Mouse (Mus musculus) cerebellum, adult 9-10 months (tissue): ENCODE data around the gene Dlat.
"Not testable (repeated sequence)": the region's sequence is repeated elsewhere in the genome, so short reads cannot be mapped to it uniquely, and the experiment has no call there.

ENCODE experiments used
- DNase-seq: peaks from one replicate; pipeline ENCODE4 v3.0.0; 2022

Gene Dlat

DNA sequence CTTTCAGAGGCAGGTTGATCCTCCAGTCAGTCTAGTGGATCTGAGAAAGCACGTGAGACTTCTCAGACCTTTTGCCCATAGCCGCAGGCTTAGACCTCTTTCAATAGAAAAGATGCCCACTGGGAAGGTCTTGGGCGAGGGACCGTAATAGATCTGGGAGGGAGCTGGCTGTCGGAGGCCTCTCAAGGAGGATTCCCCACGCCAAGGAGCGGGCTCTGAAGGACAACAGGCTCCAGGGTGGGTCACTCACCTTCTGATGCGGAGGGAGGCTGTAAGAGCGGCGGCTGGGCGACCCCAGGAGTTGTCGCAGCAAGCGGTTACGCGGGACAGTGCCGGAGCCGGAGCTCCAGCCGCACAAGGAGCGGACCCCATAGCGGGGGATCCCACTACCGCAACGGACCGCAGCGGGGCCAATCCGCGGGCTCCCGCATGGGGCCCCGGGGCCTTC, 615 bp downstream of the Dlat start:
- no peak for DNase-seq

DNA sequence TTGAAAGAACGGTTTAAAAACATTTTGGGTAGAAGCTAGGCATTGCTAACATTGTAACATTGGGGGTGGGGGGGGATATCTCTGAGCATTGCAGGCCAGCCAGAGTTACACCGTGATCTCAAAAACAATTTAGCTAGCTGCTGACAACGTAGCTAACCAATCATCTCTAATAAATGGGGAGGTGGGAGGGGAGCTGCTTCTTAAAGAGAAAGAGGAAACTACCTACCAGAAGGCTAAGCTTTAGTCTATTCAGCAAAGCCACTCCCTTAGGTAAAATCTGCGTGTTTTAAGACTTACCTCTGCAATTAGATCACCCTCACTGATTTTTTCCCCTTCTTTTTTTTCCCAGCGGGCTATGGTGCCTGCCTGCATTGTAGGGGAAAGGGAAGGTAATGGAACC, 1.2 kb downstream of the Dlat start:
- DNase-seq: no peak

DNA sequence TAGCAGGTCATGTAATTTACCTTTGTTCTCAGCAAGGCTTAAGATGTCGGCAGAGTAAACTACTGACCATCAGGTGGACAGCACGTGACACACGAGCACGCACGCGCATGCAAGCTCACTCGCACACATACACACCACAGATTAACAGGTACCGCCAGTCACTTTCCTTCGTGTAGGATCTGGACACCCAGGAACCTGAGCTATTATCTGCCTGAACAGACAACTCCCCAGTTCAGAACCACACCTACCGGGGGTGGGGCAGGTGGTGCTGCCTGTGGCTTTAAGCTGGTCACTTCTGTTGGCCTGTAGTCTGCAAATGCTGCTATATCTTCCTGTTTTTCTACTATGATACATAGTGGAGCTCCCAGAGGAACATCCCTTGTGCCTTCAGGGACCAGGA, 9.1 kb downstream of the Dlat start:
- no peak for DNase-seq

DNA sequence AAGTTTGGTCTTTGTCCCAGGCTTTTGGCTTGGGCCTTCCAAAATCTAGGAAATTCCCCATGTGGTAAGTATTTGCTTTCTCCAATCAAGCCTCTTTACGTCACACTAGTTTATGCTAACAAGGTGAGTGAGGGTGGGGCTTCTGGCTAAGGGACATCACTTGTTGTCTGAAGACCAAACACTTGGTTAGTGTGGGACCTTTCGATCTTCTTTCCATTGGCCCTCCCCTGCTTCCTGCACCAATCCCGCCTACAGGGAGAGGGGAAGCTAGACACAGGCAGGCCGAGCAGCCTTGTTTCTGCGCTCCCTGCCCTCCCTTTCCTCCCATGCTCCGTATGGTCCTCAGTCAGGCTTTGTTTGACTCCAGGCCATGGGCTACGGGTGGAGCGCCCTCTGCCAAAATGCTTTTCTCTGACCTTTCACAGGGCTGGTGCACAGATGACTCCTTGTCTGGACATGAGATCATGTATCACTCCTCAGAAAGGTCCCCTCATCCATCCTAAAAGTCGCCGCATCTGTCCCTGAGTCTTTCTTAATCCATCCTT, 12.7 kb downstream of the Dlat start:
- DNase-seq: no peak

DNA sequence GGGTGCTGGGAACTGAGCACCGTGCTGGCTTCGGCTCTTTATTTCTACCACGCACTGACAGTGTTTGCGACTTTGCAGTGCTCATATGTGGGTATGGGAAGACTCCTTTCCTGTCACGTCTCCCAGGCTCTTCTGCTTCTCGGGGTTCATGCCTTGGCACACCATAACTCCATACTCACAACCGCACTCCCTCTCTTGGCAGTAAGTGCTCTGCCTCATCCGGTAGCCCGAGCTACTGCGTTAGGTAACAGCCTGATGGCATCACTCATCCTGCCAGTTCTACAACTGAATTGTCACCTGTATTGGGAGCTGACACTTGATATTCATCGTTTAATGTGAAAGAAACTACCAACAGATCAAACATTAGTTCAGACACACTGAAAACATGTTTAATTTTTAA, 25.3 kb downstream of the Dlat start:
- DNase-seq: no peak

DNA sequence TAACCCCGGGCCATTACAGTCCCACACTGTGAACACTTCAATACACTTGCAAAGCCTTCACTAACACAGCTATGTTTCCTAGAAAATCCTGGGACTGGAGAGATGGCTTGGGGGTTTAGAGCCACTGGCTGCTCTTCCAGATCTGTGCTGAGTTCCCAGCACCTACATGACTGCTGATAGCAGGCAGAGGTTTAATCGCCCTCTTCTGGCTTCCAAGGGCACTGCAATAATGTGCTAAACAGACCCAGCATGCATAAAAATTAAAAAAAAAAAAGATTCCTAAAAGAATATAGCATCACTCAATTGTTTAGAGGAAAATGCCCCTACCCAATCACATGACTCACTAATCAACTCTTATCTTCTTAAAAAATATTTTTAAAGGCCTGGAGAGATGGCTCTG, 26.5 kb downstream of the Dlat start:
- DNase-seq: no peak

DNA sequence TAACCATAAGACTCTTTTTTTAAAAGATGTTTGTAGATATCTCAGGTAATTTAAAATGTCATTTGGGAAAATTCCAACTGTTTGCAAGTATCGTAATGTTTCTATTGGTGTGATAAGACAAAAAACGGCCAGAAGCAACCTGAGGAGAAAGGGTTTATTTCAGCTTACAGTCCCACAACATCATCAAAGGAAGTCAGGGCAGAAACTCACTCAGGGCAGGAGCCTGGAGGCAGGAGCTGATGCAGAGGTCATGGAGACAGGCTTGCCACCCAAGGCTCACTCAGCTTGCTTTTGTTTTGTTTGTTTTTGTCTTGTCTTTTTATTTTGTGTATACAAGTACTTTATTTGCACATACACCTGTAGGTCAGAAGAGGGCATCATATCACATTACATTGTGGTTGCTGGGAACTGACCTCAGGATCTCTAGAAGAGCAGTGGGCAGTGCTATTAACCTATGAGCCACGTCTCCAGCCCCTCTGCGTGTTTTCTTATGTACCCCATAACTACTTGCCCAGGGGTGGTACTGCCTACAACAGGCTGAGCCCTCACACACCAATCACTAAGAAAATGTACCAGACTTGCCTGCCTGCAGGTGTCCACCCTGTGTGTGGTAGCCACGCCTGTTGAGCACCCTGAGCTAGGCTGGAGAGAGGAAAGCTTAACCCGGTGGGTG, 27.4 kb downstream of the Dlat start:
- no peak for DNase-seq

DNA sequence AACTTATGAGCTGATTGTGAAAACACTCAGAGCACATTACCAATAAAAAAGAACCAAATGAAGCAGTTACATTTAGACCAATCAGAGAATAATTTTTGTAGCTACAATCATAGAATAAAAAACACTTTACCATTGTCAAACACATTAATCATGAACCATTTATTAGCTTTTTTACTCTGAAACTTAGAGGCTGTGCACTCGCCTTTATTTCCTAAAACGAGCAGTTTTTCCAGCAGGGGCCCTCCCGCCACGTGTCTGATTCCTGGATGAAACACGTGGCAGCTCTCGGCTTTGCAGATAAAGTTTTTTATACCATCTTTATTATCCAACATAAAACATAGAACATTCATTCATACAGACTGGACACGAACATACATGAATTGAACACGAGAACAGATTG, 28.7 kb downstream of the Dlat start:
- DNase-seq: not testable (repeated sequence)

DNA sequence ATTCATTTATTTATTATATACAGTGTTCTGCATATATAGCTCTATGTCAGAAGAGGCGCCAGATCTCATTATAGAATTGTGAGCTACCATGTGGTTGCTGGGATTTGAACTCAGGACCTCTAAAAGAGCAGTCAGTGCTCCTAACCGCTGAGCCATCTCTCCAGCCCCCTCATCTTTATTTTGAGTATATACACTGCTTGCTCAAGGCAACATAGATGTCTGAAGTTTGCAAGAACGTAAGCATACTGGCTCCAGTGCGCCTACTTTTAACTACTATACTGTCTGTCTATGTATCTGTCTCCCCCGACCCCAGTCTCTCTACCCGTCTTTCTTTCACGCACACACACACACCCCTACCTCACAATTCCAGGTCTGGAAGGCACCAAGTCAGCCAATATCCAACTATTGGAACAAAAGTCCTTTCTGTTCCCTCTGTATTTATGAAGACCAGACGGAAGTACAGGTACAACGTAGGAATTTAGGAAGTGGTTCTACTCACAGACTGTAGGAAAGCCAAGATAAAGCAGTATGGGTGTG, 41.7 kb downstream of the Dlat start:
- no peak for DNase-seq

DNA sequence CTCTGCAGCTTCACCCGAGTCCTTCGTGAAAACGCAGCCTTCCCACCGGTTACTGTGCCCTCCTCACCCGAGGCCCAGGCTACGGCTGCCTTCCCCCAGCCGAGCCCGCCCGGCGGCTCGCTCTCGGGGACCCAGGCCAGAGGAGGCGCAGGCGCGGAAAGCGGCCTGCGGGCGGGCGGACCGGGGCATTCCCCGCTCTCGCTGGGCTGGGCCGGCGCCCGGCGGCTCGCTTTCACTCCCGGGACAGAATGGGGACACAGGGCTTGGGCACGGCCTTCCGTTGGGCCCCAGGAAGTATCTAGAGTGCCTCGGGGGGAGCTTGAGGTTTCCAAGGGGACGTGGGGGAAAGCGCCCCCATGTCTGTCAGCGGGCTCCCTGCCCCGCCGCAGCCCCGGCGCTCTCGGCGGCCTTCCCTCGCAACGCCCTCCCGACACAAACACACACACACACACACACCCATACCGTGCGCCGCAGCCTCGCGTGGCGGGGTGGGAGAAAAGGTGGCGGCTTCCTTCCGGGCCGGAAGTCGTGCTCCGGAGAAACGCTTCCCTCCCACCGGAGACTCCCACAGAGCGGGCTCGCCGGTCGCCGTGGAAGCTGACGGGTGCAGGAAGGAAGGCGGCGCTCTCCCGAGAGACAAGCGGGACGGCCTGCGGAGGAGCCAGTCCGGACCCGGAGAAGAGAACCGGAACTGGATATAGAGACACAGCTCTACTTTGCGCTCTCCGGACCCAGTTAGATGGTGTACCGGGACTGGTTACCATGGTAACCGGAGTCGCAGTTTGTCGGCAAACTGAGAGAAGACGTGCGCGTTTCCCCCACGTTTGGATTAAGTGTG, 42.6 kb downstream of the Dlat start, which contains the start of the genes Pih1d2 and Nkapd1:
Gene Pih1d2, plus strand, starts transcription at position 556 of the 838 bp plus-strand sequence.
Gene Nkapd1, minus strand, starts transcription at position 699 of the 838 bp plus-strand sequence.
- DNase-seq: peak; percentile 93

DNA sequence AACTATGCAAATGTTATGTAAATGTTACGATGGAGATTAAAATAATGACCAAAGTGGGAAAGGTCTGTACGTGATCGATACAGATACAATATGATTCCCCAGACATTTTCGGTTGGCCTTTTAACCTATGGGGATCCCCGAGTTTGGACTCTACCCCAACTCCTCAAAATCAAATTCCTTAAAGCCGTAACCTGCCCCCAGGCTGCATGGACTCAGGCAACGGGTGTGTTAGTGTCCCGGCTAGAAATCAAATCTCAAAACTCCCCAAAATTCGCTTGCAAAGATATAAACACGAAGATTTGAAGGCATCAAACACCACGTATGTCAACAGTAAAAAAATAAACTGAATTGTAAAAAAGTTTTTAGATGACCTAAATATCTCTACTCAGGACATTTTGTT, 43.4 kb downstream of the Dlat start:
- no peak for DNase-seq

DNA sequence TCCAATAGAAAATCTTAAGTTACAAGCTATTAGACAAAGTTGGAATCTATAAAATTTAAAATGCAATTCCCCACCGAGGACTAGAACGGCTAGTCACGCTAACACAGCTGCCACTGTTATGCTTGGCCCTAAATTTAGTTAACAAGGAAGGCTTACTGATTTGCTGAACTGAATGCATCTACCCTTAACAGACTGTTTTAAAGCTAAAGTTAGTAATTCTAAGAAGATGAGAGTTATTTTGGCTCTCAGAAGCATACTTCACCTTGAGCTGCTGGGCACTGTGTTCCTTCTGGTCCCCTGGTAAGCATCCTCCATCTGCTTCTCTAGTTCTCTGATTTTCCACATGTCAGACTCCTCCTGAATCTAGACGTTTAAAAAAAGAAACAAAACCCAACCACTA, 47.5 kb downstream of the Dlat start:
- no peak for DNase-seq

DNA sequence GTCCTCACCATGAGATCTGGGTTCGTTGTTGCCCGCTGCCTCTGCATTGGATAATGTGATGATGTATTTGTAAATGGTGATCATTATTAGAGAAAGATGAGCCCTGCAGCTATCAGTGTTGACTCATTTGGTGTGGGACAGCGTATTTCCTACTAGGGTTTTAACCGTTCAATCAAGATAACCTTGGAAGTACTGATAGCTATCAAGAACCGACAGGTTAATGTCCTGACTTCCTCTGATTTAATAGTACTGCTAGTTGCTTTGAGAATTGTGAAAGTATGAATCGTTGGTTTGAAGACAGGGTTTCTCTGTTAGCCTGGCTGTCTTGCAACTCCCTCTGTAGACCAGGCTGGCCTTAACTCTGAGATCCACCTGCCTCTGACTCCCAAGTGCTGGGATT, 55.2 kb downstream of the Dlat start:
- DNase-seq: no peak

DNA sequence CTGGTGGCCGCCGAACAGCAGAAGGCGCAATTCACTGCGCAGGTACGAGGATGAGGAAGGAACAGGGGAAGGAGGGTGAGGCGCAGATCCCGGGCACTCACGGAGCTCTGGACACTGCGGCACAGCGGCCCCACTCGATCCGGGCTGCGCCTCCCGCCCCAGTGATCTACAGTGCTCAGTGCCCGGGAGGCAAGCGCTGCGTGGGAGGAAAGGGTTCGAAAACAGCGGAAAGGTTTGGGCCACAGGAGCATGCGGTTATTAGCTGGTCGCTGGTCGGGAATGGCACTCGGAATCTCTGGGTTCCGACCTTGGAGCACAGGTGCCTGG, 55.6 kb downstream of the Dlat start:
- DNase-seq: no peak

DNA sequence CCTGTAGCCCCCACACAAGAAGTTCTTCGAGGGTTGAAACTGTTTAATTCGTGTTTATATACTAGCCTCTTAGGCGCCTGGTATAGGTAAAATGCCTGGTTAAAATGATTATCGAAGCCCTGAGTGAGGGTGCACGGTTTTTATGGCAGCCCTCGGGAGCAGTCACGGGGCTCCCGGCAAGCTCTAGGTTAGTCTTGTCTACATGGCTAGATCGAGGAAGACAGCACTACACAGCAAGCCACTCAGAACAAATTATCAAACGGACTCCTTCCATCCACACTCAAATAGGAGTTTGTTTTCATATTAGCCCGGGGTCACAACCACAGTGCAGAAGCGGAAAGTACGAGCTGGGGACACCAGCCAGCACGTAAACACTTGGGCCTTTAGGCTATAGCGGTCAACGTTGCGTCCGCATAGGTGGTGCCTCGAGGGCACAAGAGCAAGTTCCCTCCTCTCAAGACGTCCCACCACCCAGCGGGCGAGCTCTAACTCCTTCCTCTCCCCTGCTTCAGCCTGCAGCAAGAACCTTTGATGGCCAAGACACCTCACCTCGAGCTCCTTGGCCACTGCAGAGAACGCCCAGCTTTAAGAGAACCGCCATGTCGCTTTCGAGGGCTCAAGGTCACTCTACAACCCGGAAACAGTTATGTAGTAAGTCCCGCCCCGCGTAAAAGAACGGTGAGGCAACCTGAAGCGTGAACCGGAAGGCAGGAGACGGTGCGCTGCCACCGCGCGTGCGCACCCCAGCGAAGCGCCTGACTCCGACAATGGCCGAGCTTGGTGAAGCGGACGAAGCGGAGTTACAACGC, 56.2 kb downstream of the Dlat start, which contains the start of the genes Sdhd and Timm8b:
Gene Sdhd, minus strand, starts transcription at position 624 of the 809 bp plus-strand sequence.
Gene Timm8b, plus strand, starts transcription at position 722 of the 809 bp plus-strand sequence.
- peak; percentile 96 for DNase-seq

DNA sequence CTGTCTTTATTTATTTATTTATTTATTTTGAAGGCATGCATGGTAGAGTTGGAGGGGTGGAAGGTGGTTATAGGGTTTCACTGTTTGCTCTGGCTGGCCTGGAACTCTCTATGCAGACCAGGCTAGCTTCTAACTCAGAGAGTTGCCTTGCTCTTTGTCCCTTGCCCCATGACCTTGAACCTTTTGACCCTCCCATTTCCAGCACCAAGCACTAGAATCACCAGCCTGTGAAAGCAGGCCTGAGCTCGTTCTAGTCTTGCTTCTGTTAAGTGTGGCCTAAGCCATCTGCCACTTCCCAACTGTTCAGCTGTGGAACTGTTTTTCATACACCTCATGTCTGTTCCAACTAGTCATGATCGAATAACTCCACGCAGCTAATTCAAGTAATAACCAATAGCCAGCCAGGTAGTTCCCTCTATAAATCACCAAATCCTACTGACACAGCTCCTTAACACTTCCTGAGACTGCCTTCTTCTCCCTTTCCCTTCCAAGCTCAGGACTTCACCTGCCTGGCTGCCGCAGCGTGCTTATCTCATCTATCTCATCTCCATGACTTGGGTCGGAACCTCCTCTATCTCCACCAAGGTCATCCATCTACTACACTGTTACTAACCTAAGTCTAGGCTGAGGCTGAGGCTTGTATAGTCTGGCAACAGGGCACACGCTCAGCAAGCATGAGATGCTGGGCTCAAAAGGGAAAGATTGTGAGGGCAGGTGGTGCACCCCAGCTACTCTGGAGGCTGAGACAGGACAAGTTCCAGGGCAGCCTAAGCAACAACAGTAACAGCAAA, 57.3 kb downstream of the Dlat start:
- DNase-seq: no peak

DNA sequence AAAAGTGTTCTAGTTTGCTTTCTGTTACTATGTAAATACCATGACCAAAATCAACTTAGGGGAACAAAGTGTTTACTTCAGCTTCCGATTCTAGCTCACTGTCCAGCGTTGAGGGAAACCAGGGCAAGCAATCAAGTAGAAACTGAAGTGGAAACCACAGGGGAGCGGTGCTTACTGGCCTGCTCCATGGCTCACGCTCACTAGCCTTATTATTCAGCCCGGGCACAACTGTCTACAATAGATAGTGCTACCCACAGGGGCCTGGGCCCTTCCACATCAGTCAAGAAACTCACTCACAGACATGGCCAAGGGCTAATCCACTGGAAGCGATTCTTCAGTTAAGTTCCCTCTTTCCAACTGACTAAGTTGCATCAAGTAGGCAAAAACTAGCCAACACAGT, 58.0 kb downstream of the Dlat start:
- no peak for DNase-seq

DNA sequence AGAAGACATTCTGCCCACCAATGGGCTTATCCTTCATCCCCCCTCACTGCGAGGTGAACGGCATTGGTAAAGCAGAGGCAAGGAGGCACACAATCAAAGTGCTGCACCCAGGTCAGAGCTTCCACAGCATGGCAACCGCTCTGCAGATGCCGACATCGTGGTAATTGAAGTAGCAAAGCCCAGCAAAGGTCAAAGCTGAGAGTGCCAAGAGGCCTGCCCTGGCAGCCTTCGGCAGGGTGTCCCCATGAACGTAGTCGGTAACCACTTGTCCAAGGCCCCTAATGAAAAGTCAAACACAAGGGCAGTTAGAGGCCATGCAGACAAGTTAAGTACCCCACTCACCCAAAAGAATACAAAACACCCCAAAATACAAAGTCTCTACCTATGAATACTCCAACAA, 62.6 kb downstream of the Dlat start:
- DNase-seq: no peak

DNA sequence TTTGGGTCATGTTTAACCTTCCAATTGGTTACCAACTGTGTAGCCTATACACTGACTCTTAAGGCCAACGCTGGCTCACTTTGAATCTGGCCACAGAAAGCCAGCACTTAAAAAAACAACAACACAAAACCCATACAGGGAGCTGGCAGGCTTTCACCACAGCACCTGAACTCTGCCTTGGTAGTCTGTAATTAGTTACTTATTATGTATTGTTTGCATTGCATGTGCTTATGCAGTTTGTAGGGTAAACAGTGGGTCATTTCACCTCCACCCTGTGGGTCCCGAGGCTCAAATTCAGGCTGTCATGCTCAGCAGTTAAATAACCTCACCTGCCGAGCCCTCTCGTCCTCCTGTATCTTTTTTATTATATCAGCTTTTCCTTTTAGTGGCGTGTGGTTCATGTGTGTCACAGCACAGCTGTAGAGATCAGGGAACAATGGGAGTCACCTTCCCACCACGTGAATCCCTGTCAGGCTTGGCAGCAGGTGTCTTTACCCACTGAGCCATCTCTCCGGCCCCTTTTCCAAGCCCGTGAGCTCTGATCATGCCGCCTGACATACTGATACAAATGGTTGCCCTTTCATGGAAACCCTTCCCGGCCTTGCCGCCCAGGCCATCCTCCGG, 64.7 kb downstream of the Dlat start:
- DNase-seq: no peak

DNA sequence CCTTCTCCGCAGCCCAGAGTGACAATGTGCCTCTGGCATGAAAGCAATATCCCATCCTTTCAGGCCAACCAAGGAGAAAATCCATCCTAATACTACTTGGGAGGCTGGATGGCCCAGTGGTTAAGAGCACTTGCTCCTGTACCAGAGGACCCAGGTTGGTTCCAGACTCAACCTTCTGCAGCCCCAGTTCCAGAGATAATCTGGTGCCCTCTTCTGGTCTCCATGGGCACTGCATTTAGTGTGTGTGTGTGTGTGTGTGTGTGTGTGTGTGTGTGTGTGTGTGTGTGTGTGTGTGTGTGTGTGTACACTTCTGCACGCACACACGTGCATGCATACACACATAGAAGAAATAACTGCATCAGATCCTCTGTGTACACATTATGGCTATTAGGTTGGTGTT, 66.0 kb downstream of the Dlat start:
- DNase-seq: no peak

DNA sequence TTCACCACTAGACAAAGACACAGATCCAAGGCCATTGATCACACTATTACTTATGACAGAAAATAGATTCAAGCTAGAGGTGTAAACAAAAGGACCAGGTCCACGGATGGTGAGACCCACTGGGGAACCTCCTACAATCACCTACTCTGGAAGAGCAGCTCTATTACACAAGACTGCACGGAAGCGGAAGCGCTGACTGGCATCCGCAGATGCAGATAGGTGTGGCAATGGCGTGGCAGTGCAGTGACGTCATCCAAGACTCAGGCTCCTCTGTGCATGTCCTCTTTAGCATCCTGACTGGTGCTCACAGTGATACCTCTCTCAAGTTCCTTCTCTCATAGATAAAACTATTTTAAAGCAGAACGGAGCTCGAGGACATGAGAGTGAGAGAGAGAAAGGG, 66.6 kb downstream of the Dlat start:
- no peak for DNase-seq
